11 mouse cellular contexts compared by ENCODE assay signal in genomic region chr15:3312937-3313336, GRCm38 (mm10). TPM values are rescaled to one million over a fixed set of nuclear protein-coding genes. Genes with fewer than 3 reads are reported as not detected.
DNase-seq lines count a peak whose midpoint lies in the region; ATAC-seq lines count a peak whose summit lies in the region.
"Had no signal": no experiment of that assay in that cellular context is flagged by ENCODE, and none has a peak within 500 bp of the region (broad histone marks: within the 10 kb centered on the region; RNA-seq: fewer than 3 reads in every experiment).

No protein-coding gene starts in this region.

- DNase-seq in gastrocnemius, adult 18-20 months (ENCODE audit: low spot score): peak; percentile 31
- DNase-seq in gastrocnemius, postnatal 25 days: no peak
- peak; percentile 8 for DNase-seq in layer of hippocampus, adult 9-11 months
- no peak for DNase-seq in layer of hippocampus, postnatal 10 days (ENCODE audit: low spot score in 2 of 2)
- DNase-seq in fat pad, adult 2 months (ENCODE audit: extremely low read depth, low read depth, low spot score): peak; percentile 8
- DNase-seq in lung, postnatal 14 days: peak; percentile 24
- DNase-seq in Muller cell, postnatal 12 days (ENCODE audit: inconsistent ontology term): no peak
- DNase-seq in hindbrain, embryonic 11.5 days (ENCODE audit: low spot score): no peak
- DNase-seq: liver, postnatal 0 days had no signal

- no peaks in the 10 kb centered on the region for H3K9me3 ChIP-seq in hindbrain, embryonic 11.5 days (ENCODE audit: control insufficient read depth, low read length)

- H3K27me3 ChIP-seq in hindbrain, embryonic 11.5 days (ENCODE audit: control insufficient read depth, insufficient read depth, low read length): no peaks in the 10 kb centered on the region

- no peak overlapping the region for H3K9ac ChIP-seq in hindbrain, embryonic 11.5 days (ENCODE audit: low read depth, low read length)
- H3K9ac ChIP-seq: liver, postnatal 0 days had no signal

- H3K4me1 ChIP-seq in hindbrain, embryonic 11.5 days (replicated peaks; ENCODE audit: control insufficient read depth, insufficient read depth, low read length): no peaks in the 10 kb centered on the region

- H3K4me2 ChIP-seq in hindbrain, embryonic 11.5 days (replicated peaks; ENCODE audit: low read depth, low read length): no peak overlapping the region

- H3K4me3 ChIP-seq in hindbrain, embryonic 11.5 days (ENCODE audit: low read depth, low read length): no peak overlapping the region

- no peak overlapping the region for H3K27ac ChIP-seq in hindbrain, embryonic 11.5 days (ENCODE audit: low read depth, low read length)

- ATAC-seq in hindbrain, embryonic 11.5 days (ENCODE audit: low FRiP score): no peak
- ATAC-seq: CD4-positive, CD25-positive, alpha-beta regulatory T cell, adult 4 months; liver, postnatal 0 days had no signal

- no peaks in the 10 kb centered on the region for H3K36me3 ChIP-seq in hindbrain, embryonic 11.5 days (ENCODE audit: control insufficient read depth, insufficient read depth, low read length)

RNA-seq across cellular contexts. Expression of gene Ccdc152, which starts 9.6 kb away (rescaled TPM):
- not detected for total RNA-seq in gastrocnemius, adult 18-20 months (2021)
- not detected for total RNA-seq in gastrocnemius, postnatal 25 days (2021)
- not detected for total RNA-seq in layer of hippocampus, postnatal 10 days (2021)
- 0.18 TPM in 1 of 2 replicates, not detected in the other for polyA plus RNA-seq in hindbrain, embryonic 11.5 days (2014; fragmentation: Nextera tagmentation; extraction: Ambion mirVana)
- total RNA-seq: left cerebral cortex, adult 8-10 months had no signal

RNA-seq across cellular contexts. Expression of gene Selenop, which starts 44.6 kb away (rescaled TPM):
- total RNA-seq in gastrocnemius, adult 18-20 months (2021): 100 to 1,000 TPM; 135 to 147 TPM
- 100 to 1,000 TPM in 1 of 2 experiments, 10 to 100 TPM in 1; 96.8 to 141 TPM for total RNA-seq in gastrocnemius, postnatal 25 days (2021)
- 100 to 1,000 TPM; 230 to 263 TPM for total RNA-seq in layer of hippocampus, postnatal 10 days (2021)
- polyA plus RNA-seq in hindbrain, embryonic 11.5 days (2014; fragmentation: Nextera tagmentation; extraction: Ambion mirVana): 92.2 and 99.4 TPM in 2 replicates

Comparison
In these comparisons a context has a peak if more than half of its experiments do, and no peak if none do; other contexts are left out.
1. DNase-seq: peak in gastrocnemius, adult 18-20 months (single experiment), layer of hippocampus, adult 9-11 months (single experiment), fat pad, adult 2 months (single experiment) and lung, postnatal 14 days (single experiment); none in gastrocnemius, postnatal 25 days (single experiment), layer of hippocampus, postnatal 10 days (0 of 2), Muller cell, postnatal 12 days (single experiment) and hindbrain, embryonic 11.5 days (single experiment).